Mouse (Mus musculus) G1E-ER4 (cell line): ENCODE results near the gene Uimc1. TPM values are rescaled to one million over a fixed set of nuclear protein-coding genes. Genes with fewer than 3 reads are reported as not detected.

Experiments used
- GATA1 ChIP-seq: IDR thresholded peaks from one replicate; pipeline ENCODE4 v1.8.0; 2012; ENCODE audit warnings: low read length, inconsistent platforms
- polyA plus RNA-seq: library from polyadenylated mRNA; stranded (reverse); fragments of >175 nt; gene quantifications from 2 replicates; pipeline ENCODE4 v1.2.3, GENCODE M21; 2012

Uimc1 gene
- polyA plus RNA-seq, 1 experiment = 5.7 TPM

GRCm38 (mm10) chr13:55014451-55014850 is 85.6 kb downstream of the Uimc1 start:
- TF ChIP-seq GATA1 = no peak

GRCm38 (mm10) chr13:55013702-55014344 is 86.3 kb downstream of the Uimc1 start:
- no peak for TF ChIP-seq GATA1

- TF ChIP-seq GATA1 = no peak
Measured at GRCm38 (mm10) chr13:55011981-55012478, 88.1 kb downstream of the Uimc1 start.

- TF ChIP-seq GATA1 = no peak
Measured at GRCm38 (mm10) chr13:55011103-55011502, 89.0 kb downstream of the Uimc1 start.

DNA sequence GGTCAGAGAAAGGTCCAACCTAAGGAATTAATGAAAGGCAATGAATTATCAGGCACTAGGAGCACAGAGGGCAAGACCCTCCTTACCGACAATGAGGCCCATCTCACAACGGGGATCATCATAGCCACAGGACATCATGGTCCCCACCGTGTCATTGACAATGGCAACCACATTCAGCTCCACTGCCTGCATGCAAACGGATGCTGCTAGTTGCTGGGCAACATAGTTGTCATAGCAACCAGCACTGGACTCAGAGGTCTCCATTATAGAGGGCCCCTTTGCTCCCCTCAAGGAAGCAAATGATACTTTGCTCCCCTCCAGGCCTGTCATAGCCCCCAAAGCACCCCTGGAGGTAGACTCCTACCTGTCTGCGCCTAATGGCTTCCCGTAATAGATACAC is 91.5 kb downstream of the Uimc1 start:
- TF ChIP-seq GATA1 = no peak

GRCm38 (mm10) chr13:55006415-55006742 is 93.7 kb downstream of the Uimc1 start:
- TF ChIP-seq GATA1 = no peak

GRCm38 (mm10) chr13:55005691-55006414 is 94.2 kb downstream of the Uimc1 start:
- TF ChIP-seq GATA1 = no peak

DNA sequence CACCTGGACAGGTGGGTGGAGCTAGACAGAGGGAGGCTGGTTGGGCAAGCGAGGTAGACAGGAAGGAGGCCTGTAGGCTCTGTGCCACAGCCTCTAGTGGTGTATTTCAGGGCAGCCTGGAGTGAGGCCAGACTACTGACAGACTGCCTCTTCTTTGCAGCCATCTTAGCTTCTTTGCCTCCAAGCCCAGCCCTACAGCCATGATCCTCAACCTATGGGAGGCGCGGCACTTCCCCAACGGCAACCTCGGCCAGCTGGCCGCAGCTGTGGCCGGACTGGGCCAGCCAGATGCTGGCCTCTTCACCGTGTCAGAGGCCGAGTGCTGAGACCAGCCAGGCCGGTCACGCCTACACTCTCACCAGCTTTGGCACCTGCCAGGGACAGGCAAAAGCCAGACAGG is 95.5 kb downstream of the Uimc1 start:
- TF ChIP-seq GATA1 = no peak

DNA sequence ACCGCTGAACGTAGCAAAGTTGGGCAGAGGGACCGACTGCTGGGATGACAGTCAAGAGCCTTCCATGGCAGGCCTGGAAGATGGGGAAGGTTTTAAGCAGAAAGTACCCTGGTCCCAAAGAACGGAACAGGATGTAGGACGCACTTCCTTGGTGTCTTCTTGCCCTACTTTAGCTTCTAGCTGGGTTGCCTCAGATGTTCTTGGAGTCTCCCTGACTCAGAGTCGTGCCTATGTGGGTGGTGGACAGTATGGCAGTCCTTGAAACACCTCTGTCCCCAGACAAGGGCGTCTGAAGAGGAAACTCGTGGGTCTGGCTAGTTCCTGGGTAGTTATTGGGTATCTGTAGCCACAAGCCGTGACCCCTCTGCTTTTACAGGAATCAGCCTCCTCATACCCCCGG is 98.0 kb downstream of the Uimc1 start:
- TF ChIP-seq GATA1 = no peak

DNA sequence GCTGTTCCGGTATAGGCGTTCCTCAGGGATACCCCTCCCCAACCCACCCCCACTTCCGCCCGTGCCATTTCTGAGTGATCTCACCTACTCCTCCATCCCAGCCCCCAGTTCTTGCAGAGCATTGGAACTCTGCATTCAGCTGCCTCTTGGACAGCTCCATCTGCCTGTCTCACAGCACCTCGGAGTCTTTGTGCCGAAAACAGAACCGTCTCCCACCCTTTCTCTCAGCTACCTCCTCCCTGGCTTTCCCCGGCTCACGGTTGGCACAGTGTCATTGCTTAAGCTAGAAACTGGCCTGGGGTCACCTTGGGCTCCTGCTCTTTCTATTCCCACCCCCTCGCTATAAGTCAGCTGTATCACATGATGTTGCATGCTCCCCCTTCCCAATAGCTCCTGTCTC is 99.7 kb downstream of the Uimc1 start:
- TF ChIP-seq GATA1 = no peak

DNA sequence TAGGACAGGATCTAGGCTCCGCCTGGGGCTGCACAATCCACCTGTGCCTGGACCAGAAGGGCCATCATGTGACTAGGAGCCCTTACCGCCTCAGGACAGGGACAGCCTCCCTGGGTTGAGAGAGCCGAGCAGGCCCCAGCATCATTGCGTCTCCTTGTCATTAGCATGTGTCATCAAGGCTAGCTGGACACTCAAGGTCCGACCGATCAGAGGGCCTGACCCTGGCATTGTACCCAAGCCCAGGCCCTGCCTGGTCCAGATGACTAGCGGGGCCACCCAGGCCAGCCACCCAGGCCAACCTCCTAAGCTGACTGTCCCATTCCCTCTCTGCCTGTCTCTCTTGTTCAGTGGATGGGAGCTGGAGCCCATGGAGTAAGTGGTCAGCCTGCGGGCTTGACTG is 102.5 kb downstream of the Uimc1 start:
- no peak for TF ChIP-seq GATA1

DNA sequence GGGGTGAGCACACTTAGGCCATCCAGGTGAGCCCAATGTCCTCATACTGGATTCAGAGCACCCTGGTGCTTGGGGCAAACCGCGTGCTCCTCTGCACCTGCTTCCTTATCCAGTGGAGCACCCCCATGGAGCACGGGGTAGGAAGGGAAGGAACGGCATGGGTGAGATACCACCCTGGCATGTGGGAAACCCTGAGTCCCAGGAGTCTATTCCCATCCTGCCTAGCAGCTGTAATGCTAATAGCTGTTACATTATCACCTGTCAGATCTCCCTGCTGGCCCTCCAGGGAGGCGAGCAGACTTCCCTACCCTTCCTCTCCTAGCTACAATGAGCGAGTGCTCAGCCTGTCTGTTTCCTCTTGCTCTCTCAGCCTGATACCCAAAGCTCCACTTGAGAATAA is 104.9 kb downstream of the Uimc1 start:
- TF ChIP-seq GATA1 = no peak

DNA sequence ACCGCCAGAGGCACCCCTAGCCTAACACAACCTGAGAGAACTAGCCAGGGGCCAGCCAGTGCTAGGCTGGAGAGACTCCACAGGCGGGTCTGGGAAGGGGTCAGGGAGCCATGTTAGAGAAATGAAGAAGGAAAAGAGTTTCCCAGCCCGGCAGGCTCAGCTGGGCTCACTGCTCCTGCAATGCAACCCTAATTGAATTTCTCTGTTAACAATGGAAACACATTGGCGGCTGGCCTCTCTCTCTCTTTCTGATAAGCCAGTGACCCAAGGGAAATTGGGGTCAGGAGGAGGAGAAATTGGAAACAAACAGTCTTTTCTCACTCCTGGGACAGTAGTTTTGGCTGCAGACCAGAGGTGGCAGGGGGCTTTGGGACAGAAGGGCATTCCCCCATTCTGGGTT is 105.5 kb downstream of the Uimc1 start:
- no peak for TF ChIP-seq GATA1

DNA sequence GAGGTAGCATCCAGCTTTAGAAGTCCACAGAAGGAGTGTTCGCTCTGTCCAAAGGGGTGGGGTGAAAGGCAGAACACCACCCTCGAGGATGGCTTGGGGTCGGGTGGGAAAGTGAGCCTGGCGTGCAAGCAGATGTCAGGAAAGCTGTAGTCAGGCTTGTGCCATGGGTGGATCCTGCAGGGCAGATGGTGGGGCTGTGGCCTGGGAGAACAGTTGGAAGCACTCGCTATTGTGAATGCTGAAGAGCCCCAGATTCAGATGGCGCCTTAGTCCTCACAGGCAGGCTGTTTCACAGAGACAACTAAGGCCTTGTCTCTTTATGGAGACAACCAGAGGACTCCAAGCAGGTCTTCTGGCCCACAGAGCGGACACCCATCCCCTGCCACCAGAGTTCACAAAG is 107.9 kb downstream of the Uimc1 start:
- no peak for TF ChIP-seq GATA1

GRCm38 (mm10) chr13:54988181-54988760 is 111.8 kb downstream of the Uimc1 start:
- no peak for TF ChIP-seq GATA1

GRCm38 (mm10) chr13:54987405-54987804 is 112.7 kb downstream of the Uimc1 start:
- TF ChIP-seq GATA1 = no peak

- no peak for TF ChIP-seq GATA1
Measured at GRCm38 (mm10) chr13:54983614-54984013, 116.5 kb downstream of the Uimc1 start.

- no peak for TF ChIP-seq GATA1
Measured at GRCm38 (mm10) chr13:54983001-54983400, 117.1 kb downstream of the Uimc1 start.
